Mouse (Mus musculus) ES-Bruce4 (cell line): ENCODE data around the gene Foxp4. TPM values are rescaled to one million over a fixed set of nuclear protein-coding genes. Genes with fewer than 3 reads are reported as not detected.

ENCODE experiments used
- H3K27ac ChIP-seq: 2 replicates; pipeline ENCODE4 v1.5.1; 2012; ENCODE audit warnings: low read length, inconsistent platforms; ENCODE audit not compliant: insufficient read depth
- H3K27me3 ChIP-seq: 2 replicates; pipeline ENCODE4 v1.6.1; 2012; ENCODE audit warnings: mild to moderate bottlenecking, low read length, inconsistent platforms; ENCODE audit not compliant: control insufficient read depth, poor library complexity, insufficient read depth, severe bottlenecking
- H3K36me3 ChIP-seq: 2 replicates; pipeline ENCODE4 v1.6.1; 2012; ENCODE audit warnings: inconsistent platforms, mild to moderate bottlenecking, low read length, moderate library complexity; ENCODE audit not compliant: control insufficient read depth, poor library complexity, insufficient read depth, severe bottlenecking
- H3K4me1 ChIP-seq: one replicate; pipeline ENCODE4 v1.8.1; 2011; ENCODE audit warnings: low read length; ENCODE audit not compliant: control insufficient read depth, insufficient read depth
- H3K4me3 ChIP-seq: 2 replicates; pipeline ENCODE4 v1.5.1; 2011; ENCODE audit warnings: low read depth, mild to moderate bottlenecking, low read length
- H3K9ac ChIP-seq: 2 replicates; pipeline ENCODE4 v1.6.1; 2012; ENCODE audit warnings: low read depth, mild to moderate bottlenecking, inconsistent platforms; ENCODE audit not compliant: poor library complexity, severe bottlenecking
- H3K9me3 ChIP-seq: replicated peaks from 2 replicates; pipeline ENCODE4 v1.6.1; 2012; ENCODE audit warnings: mild to moderate bottlenecking, low read length, inconsistent platforms; ENCODE audit not compliant: control insufficient read depth, poor library complexity, insufficient read depth, severe bottlenecking
- CTCF ChIP-seq: IDR thresholded peaks from one replicate; pipeline ENCODE4 v1.8.1; 2011; ENCODE audit warnings: low read depth, low read length
- EP300 ChIP-seq: IDR thresholded peaks from 2 replicates; pipeline ENCODE4 v1.6.1; 2011; ENCODE audit warnings: low read depth, low read length; ENCODE audit not compliant: insufficient read depth
- POLR2A ChIP-seq: IDR thresholded peaks from one replicate; pipeline ENCODE4 v1.8.1; 2011; ENCODE audit warnings: low read length; ENCODE audit not compliant: insufficient read depth
- polyA plus RNA-seq: library from polyadenylated mRNA; stranded (reverse); fragments of >200 nt; gene quantifications from 2 replicates; pipeline ENCODE4 v1.2.4, GENCODE M21; 2011; ENCODE audit warnings: low read depth; ENCODE audit not compliant: missing spikeins, insufficient read depth, insufficient read length

Gene Foxp4
- polyA plus RNA-seq: 44.2 and 52.3 TPM in 2 replicates

GRCm38 (mm10) chr17:47924383-47925339, at the start of gene Foxp4:
Gene Foxp4, minus strand, starts transcription at chr17:47924645.
- Histone ChIP-seq H3K4me1 (peaks cover 6% of the 10 kb centered on the region), H3K36me3 (no peaks in the 10 kb centered on the region), H3K9me3 (no peaks in the 10 kb centered on the region), H3K27ac (peak within 1 kb of the TSS; percentile 31), H3K4me3 (peak within 1 kb of the TSS; percentile 81), H3K9ac (peak within 1 kb of the TSS; percentile 98), H3K27me3 (no peaks in the 10 kb centered on the region; the same call in 1 of the 2 replicates)
- TF ChIP-seq POLR2A: no peak
- TF ChIP-seq EP300: peak; percentile 56; the same call in 1 of the 2 replicates
- TF ChIP-seq CTCF: no peak

DNA sequence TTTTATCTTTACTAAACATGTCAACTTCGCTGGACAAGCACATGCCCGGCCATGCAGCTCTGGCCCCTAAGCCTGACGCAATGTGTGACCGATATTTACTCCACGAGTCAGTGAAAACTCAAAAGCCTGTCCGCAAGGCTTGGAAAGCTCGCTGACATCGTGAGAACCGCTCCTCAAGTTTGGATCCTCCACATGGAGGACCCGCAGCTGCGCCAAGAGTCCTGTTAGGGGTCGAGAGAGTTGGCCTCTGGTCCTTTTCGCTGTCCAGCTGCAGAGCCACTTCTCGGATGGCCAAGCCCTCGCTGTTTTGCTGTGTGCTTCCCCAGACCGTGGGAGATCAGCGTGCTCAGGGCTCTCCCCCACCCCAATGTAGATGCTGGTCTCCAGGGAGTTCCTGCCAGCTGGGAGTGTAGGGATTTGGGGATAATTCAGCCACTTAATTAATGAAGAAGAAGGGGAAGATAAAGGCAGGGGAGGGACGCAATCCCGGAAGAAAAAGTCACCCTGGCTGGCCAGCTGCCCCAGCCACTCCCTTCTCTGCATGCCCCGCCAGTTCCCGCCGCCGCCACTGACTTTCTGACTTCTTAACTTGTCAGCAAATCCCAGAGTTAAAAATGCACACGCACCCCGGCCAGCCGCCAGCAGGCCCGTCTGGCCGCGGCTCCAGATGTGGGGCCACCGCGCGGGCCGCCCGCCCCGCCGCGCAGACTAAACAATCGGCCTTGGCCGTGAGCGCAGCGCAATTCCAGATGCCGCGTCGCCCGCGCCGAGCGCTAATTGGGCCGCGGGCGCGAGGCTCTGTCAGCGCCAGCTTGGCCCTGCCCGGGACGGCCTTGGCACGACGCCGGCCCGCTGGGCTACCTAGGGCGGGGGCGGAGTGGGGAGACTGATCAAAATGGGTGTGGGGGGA, 49.4 kb upstream of the Foxp4 start:
- Histone ChIP-seq H3K9ac (peak overlapping the region; percentile 51), H3K36me3 (no peaks in the 10 kb centered on the region), H3K4me3 (peak overlapping the region; percentile 37), H3K27me3 (no peaks in the 10 kb centered on the region), H3K27ac (no peak overlapping the region), H3K4me1 (peaks cover 2% of the 10 kb centered on the region), H3K9me3 (no peaks in the 10 kb centered on the region)
- TF ChIP-seq POLR2A: no peak
- TF ChIP-seq CTCF: no peak
- no peak for TF ChIP-seq EP300

- Histone ChIP-seq H3K4me1 (no peaks in the 10 kb centered on the region), H3K9me3 (no peaks in the 10 kb centered on the region), H3K36me3 (no peaks in the 10 kb centered on the region), H3K27ac (no peak overlapping the region), H3K4me3 (no peak overlapping the region), H3K9ac (no peak overlapping the region), H3K27me3 (no peaks in the 10 kb centered on the region)
- TF ChIP-seq EP300: no peak
- no peak for TF ChIP-seq CTCF
- TF ChIP-seq POLR2A: no peak
Measured at GRCm38 (mm10) chr17:47965885-47966505, 41.5 kb upstream of the Foxp4 start.

GRCm38 (mm10) chr17:47958046-47958790, 33.8 kb upstream of the Foxp4 start:
- H3K9ac ChIP-seq: no peak overlapping the region
- H3K27ac ChIP-seq: peak overlapping the region; percentile 58
- H3K9me3 ChIP-seq: no peaks in the 10 kb centered on the region
- no peak for TF ChIP-seq CTCF
- peak; percentile 89 for TF ChIP-seq EP300
- no peak for TF ChIP-seq POLR2A
- H3K4me3 ChIP-seq: no peak overlapping the region
- peaks cover 6% of the 10 kb centered on the region for H3K4me1 ChIP-seq
- H3K36me3 ChIP-seq: no peaks in the 10 kb centered on the region
- no peaks in the 10 kb centered on the region for H3K27me3 ChIP-seq

DNA sequence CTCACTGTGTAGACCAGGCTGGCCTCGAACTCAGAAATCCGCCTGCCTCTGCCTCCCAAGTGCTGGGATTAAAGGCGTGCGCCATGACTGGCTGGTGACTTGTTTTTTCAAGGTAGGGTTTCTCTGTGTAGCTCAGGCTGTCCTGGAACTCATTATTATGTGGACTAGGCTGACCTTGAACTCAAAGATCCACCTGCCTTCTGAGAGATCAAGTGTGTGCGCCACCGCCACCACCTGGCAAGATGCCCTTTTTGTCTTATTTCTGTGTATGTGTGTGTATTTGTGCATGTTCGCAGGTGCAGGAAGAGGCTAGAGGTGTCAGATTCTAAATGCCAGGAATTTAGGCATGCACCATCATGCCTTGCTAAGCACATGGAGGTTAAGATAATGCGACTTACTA, 32.0 kb upstream of the Foxp4 start:
- TF ChIP-seq POLR2A: no peak
- TF ChIP-seq EP300: no peak
- peak; percentile 31 for TF ChIP-seq CTCF
- no peaks in the 10 kb centered on the region for H3K36me3 ChIP-seq
- H3K9ac ChIP-seq: no peak overlapping the region
- no peaks in the 10 kb centered on the region for H3K9me3 ChIP-seq
- H3K27ac ChIP-seq: no peak overlapping the region
- no peak overlapping the region for H3K4me3 ChIP-seq
- no peaks in the 10 kb centered on the region for H3K27me3 ChIP-seq
- peaks cover 9% of the 10 kb centered on the region for H3K4me1 ChIP-seq
